Mouse (Mus musculus): Measurements from ENCODE around the gene Tbata.

Tbata gene

GRCm38 (mm10) chr10:61200232-61200820, 28.6 kb downstream of the Tbata start:
- in situ Hi-C loops (cut with MboI; ENCODE audit: low pct_unique_long_range_greater_than_20kb in 1 of 2, low sequenced_read_pairs in 2 of 2, unreplicated experiment in 1 of 2): no loop called here

GRCm38 (mm10) chr10:61200998-61201397, 29.2 kb downstream of the Tbata start:
- in situ Hi-C loops (cut with MboI; ENCODE audit: low pct_unique_long_range_greater_than_20kb in 1 of 2, low sequenced_read_pairs in 2 of 2, unreplicated experiment in 1 of 2): no loop called here

- in situ Hi-C loops (cut with MboI; ENCODE audit: low pct_unique_long_range_greater_than_20kb in 1 of 2, low sequenced_read_pairs in 2 of 2, unreplicated experiment in 1 of 2): no loop called here
Observed at GRCm38 (mm10) chr10:61201596-61202318, 30.0 kb downstream of the Tbata start.

- in situ Hi-C loops (cut with MboI; ENCODE audit: low pct_unique_long_range_greater_than_20kb in 1 of 2, low sequenced_read_pairs in 2 of 2, unreplicated experiment in 1 of 2): no loop called here
Observed at GRCm38 (mm10) chr10:61203930-61204329, 32.2 kb downstream of the Tbata start.

- in situ Hi-C loops (cut with MboI; ENCODE audit: low pct_unique_long_range_greater_than_20kb in 1 of 2, low sequenced_read_pairs in 2 of 2, unreplicated experiment in 1 of 2): no loop called here
Observed at GRCm38 (mm10) chr10:61208114-61208684, 36.4 kb downstream of the Tbata start.

- in situ Hi-C loops (cut with MboI; ENCODE audit: low pct_unique_long_range_greater_than_20kb in 1 of 2, low sequenced_read_pairs in 2 of 2, unreplicated experiment in 1 of 2): loop anchor here in 1 of 2 experiments (5.0 kb wide), 1 partner anchor 126 kb away; no protein-coding TSS in a partner anchor
Observed at GRCm38 (mm10) chr10:61211105-61211504, 39.4 kb downstream of the Tbata start.

GRCm38 (mm10) chr10:61211743-61212142, 40.0 kb downstream of the Tbata start:
- in situ Hi-C loops (cut with MboI; ENCODE audit: low pct_unique_long_range_greater_than_20kb in 1 of 2, low sequenced_read_pairs in 2 of 2, unreplicated experiment in 1 of 2): loop anchor here in 1 of 2 experiments (5.0 kb wide), 1 partner anchor 126 kb away; no protein-coding TSS in a partner anchor

GRCm38 (mm10) chr10:61212817-61213216, 41.1 kb downstream of the Tbata start:
- in situ Hi-C loops (cut with MboI; ENCODE audit: low pct_unique_long_range_greater_than_20kb in 1 of 2, low sequenced_read_pairs in 2 of 2, unreplicated experiment in 1 of 2): loop anchor here in 1 of 2 experiments (5.0 kb wide), 1 partner anchor 124 kb away; no protein-coding TSS in a partner anchor

GRCm38 (mm10) chr10:61215658-61216057, 43.9 kb downstream of the Tbata start:
- in situ Hi-C loops (cut with MboI; ENCODE audit: low pct_unique_long_range_greater_than_20kb in 1 of 2, low sequenced_read_pairs in 2 of 2, unreplicated experiment in 1 of 2): no loop called here

- in situ Hi-C loops (cut with MboI; ENCODE audit: low pct_unique_long_range_greater_than_20kb in 1 of 2, low sequenced_read_pairs in 2 of 2, unreplicated experiment in 1 of 2): no loop called here
Observed at GRCm38 (mm10) chr10:61216163-61216562, 44.4 kb downstream of the Tbata start.

GRCm38 (mm10) chr10:61219318-61219717, 47.6 kb downstream of the Tbata start:
- in situ Hi-C loops (cut with MboI; ENCODE audit: low pct_unique_long_range_greater_than_20kb in 1 of 2, low sequenced_read_pairs in 2 of 2, unreplicated experiment in 1 of 2): no loop called here

- in situ Hi-C loops (cut with MboI; ENCODE audit: low pct_unique_long_range_greater_than_20kb in 1 of 2, low sequenced_read_pairs in 2 of 2, unreplicated experiment in 1 of 2): no loop called here
Observed at GRCm38 (mm10) chr10:61225694-61226093, 53.9 kb downstream of the Tbata start.

GRCm38 (mm10) chr10:61226784-61227396, 55.1 kb downstream of the Tbata start:
- in situ Hi-C loops (cut with MboI; ENCODE audit: low pct_unique_long_range_greater_than_20kb in 1 of 2, low sequenced_read_pairs in 2 of 2, unreplicated experiment in 1 of 2): no loop called here

GRCm38 (mm10) chr10:61231756-61232155, 60.0 kb downstream of the Tbata start:
- in situ Hi-C loops (cut with MboI; ENCODE audit: low pct_unique_long_range_greater_than_20kb in 1 of 2, low sequenced_read_pairs in 2 of 2, unreplicated experiment in 1 of 2): no loop called here

GRCm38 (mm10) chr10:61232858-61233567, 61.3 kb downstream of the Tbata start:
- in situ Hi-C loops (cut with MboI; ENCODE audit: low pct_unique_long_range_greater_than_20kb in 1 of 2, low sequenced_read_pairs in 2 of 2, unreplicated experiment in 1 of 2): no loop called here

- in situ Hi-C loops (cut with MboI; ENCODE audit: low pct_unique_long_range_greater_than_20kb in 1 of 2, low sequenced_read_pairs in 2 of 2, unreplicated experiment in 1 of 2): no loop called here
Observed at GRCm38 (mm10) chr10:61234319-61234718, 62.6 kb downstream of the Tbata start.

- in situ Hi-C loops (cut with MboI; ENCODE audit: low pct_unique_long_range_greater_than_20kb in 1 of 2, low sequenced_read_pairs in 2 of 2, unreplicated experiment in 1 of 2): no loop called here
Observed at GRCm38 (mm10) chr10:61235677-61236267, 64.0 kb downstream of the Tbata start.

- in situ Hi-C loops (cut with MboI; ENCODE audit: low pct_unique_long_range_greater_than_20kb in 1 of 2, low sequenced_read_pairs in 2 of 2, unreplicated experiment in 1 of 2): no loop called here
Observed at GRCm38 (mm10) chr10:61236683-61237390, 65.1 kb downstream of the Tbata start.
